In the genomic region with DNA sequence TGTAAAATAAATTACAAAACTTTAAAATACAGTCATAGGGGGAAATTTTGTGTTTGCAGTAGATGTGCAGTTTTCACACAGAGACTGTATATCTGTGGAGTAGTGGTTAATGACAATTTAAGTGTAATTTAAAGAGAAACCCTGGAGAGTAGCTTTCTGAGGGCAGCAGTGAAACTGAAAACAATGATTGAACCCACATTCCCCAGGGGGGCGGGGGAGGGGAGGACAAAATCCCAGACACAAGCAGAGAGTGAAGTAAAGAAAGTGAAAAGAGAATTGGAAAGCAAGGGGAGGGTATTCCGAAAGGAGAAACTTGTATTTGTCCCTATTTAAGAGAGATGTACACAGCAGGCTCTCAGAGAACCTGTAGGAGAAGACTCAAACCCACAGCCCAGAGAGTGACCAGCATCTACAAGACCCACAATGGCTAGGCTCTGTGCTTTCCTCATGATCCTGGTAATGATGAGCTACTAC, we compare ENCODE assay signal across 26 mouse cellular contexts. TPM values are rescaled to one million over a fixed set of nuclear protein-coding genes. Genes with fewer than 3 reads are reported as not detected.
"Had no signal": no experiment of that assay in that cellular context is flagged by ENCODE, and none has a peak within 500 bp of the region (broad histone marks: within the 10 kb centered on the region; RNA-seq: fewer than 3 reads in every experiment).

A gene (plus strand): TSS at position 424 of the 474 bp plus-strand sequence.

- H3K4me3 ChIP-seq: neural tube, embryonic 12.5 days; neural tube, embryonic 13.5 days; neural tube, embryonic 15.5 days; stomach, embryonic 15.5 days had no signal

- H3K36me3 ChIP-seq: neural tube, embryonic 12.5 days; neural tube, embryonic 13.5 days; neural tube, embryonic 15.5 days; stomach, embryonic 15.5 days had no signal

- H3K9me3 ChIP-seq: neural tube, embryonic 12.5 days; neural tube, embryonic 13.5 days; neural tube, embryonic 15.5 days; stomach, embryonic 15.5 days had no signal

- H3K27me3 ChIP-seq: neural tube, embryonic 12.5 days; neural tube, embryonic 13.5 days; neural tube, embryonic 15.5 days; stomach, embryonic 15.5 days had no signal

- H3K4me1 ChIP-seq: neural tube, embryonic 12.5 days; neural tube, embryonic 13.5 days; neural tube, embryonic 15.5 days; stomach, embryonic 15.5 days had no signal

- DNase-seq: retina, postnatal 1 day; right cerebral cortex, adult 18-20 months; right cerebral cortex, postnatal 25 days; right cerebral cortex, postnatal 4 days; spleen, adult 18-20 months; thymus, adult 18-20 months; thymus, adult 2 months; thymus, postnatal 14 days; thymus, postnatal 25 days; thymus, postnatal 36 days; thymus, postnatal 4 days had no signal

- H3K9ac ChIP-seq: neural tube, embryonic 12.5 days; neural tube, embryonic 13.5 days; neural tube, embryonic 15.5 days; stomach, embryonic 15.5 days had no signal

- H3K4me2 ChIP-seq: neural tube, embryonic 12.5 days; neural tube, embryonic 13.5 days; neural tube, embryonic 15.5 days; stomach, embryonic 15.5 days had no signal

- H3K27ac ChIP-seq: neural tube, embryonic 12.5 days; neural tube, embryonic 13.5 days; neural tube, embryonic 15.5 days; stomach, embryonic 15.5 days; stomach, postnatal 0 days had no signal

RNA-seq across cellular contexts. Expression of the gene that starts here (rescaled TPM):
- total RNA-seq: neutrophil, adult 5-6 weeks had no signal
- polyA plus RNA-seq: neural tube, embryonic 11.5 days; neural tube, embryonic 12.5 days; neural tube, embryonic 13.5 days; neural tube, embryonic 14.5 days; neural tube, embryonic 15.5 days; small intestine, adult 2 months; spleen, adult 2 months; stomach, embryonic 14.5 days; stomach, embryonic 15.5 days; stomach, embryonic 16.5 days; stomach, postnatal 0 days; testis, adult 2 months; thymus, adult 2 months; thymus, postnatal 0 days; urinary bladder, adult 2 months had no signal
